Mouse (Mus musculus) B cell, adult 67 days (primary cell): ENCODE measurements around the gene Scd4. TPM values are rescaled to one million over a fixed set of nuclear protein-coding genes. Genes with fewer than 3 reads are reported as not detected.

Experiments used
- total RNA-seq, 2 experiments: library from RNA; stranded (reverse); gene quantifications; 4 replicates each; pipeline ENCODE4 v1.2.4; 2023

Gene Scd4
- 1 to 10 TPM; 1.1 to 1.7 TPM for total RNA-seq

GRCm38 (mm10) chr19:44332833-44333623, at the start of gene Scd4:
Gene Scd4, plus strand, starts transcription at chr19:44333092.

GRCm38 (mm10) chr19:44292941-44293768, 39.7 kb upstream of the Scd4 start, which contains the start of gene Scd2:
Gene Scd2, plus strand, starts transcription at chr19:44293674.

Other genes with a start within 250 kb of the Scd4 start
- gene Chuk, start 225.6 kb upstream of the Scd4 start, total RNA-seq = 10 to 100 TPM; 95.3 to 97.8 TPM
- gene Cwf19l1, start 197.2 kb upstream of the Scd4 start, total RNA-seq = 10 to 100 TPM; 31.7 to 34.6 TPM
- gene Bloc1s2, start 186.6 kb upstream of the Scd4 start, total RNA-seq = 10 to 100 TPM; 95.1 to 98.6 TPM
- not detected for gene Pkd2l1, start 140.7 kb upstream of the Scd4 start, total RNA-seq
- not detected for gene Scd3, start 129.8 kb upstream of the Scd4 start, total RNA-seq
- gene Scd2, start 39.4 kb upstream of the Scd4 start, total RNA-seq = 10 to 100 TPM; 35.2 to 49.2 TPM
- 1,000 to 10,000 TPM in 1 of 2 experiments, 100 to 1,000 TPM in 1; 906 to 1,054 TPM for gene Scd1, start 74.8 kb downstream of the Scd4 start, total RNA-seq
- not detected for gene Wnt8b, start 160.4 kb downstream of the Scd4 start, total RNA-seq
- gene Sec31b, start 212.8 kb downstream of the Scd4 start, total RNA-seq = 1 to 10 TPM; 2.0 to 2.4 TPM
- not detected for gene Gm20538, start 219.7 kb downstream of the Scd4 start, total RNA-seq
- gene Ndufb8, start 222.3 kb downstream of the Scd4 start, total RNA-seq = 100 to 1,000 TPM; 100 to 106 TPM
- 10 to 100 TPM; 58.6 to 61.6 TPM for gene Hif1an, start 229.8 kb downstream of the Scd4 start, total RNA-seq